In genomic region chr17:68071472-68071871, GRCm38 (mm10) we compare ENCODE assay signal across 16 mouse cellular contexts.
DNase-seq lines count a peak whose midpoint lies in the region; ATAC-seq and TF ChIP-seq lines count a peak whose summit lies in the region.
"Had no signal": no experiment of that assay in that cellular context is flagged by ENCODE, and none has a peak within 500 bp of the region (broad histone marks: within the 10 kb centered on the region; RNA-seq: fewer than 3 reads in every experiment).

No protein-coding gene starts in this region.

- no peaks in the 10 kb centered on the region for H3K9me3 ChIP-seq in limb, embryonic 11.5 days (ENCODE audit: control insufficient read depth, low read length)
- H3K9me3 ChIP-seq in limb, embryonic 10.5 days (replicated peaks) = no peaks in the 10 kb centered on the region
- H3K9me3 ChIP-seq in embryonic facial prominence, embryonic 10.5 days = no peaks in the 10 kb centered on the region
- no peaks in the 10 kb centered on the region for H3K9me3 ChIP-seq in limb, embryonic 13.5 days
- H3K9me3 ChIP-seq in heart, embryonic 12.5 days (replicated peaks) = no peaks in the 10 kb centered on the region

- no peaks in the 10 kb centered on the region for H3K27me3 ChIP-seq in limb, embryonic 11.5 days (ENCODE audit: control insufficient read depth, insufficient read depth, low read length)
- H3K27me3 ChIP-seq in limb, embryonic 10.5 days (ENCODE audit: low read depth, poor library complexity, severe bottlenecking) = no peaks in the 10 kb centered on the region
- no peaks in the 10 kb centered on the region for H3K27me3 ChIP-seq in embryonic facial prominence, embryonic 10.5 days (replicated peaks; ENCODE audit: low read depth, poor library complexity, severe bottlenecking)
- H3K27me3 ChIP-seq in limb, embryonic 13.5 days = no peaks in the 10 kb centered on the region
- H3K27me3 ChIP-seq in heart, embryonic 12.5 days (replicated peaks) = no peaks in the 10 kb centered on the region
- no peaks in the 10 kb centered on the region for H3K27me3 ChIP-seq in heart, adult 2 months (ENCODE audit: control insufficient read depth, insufficient read depth, low read length)

- ATAC-seq in limb, embryonic 11.5 days (ENCODE audit: insufficient number of reproducible peaks, low FRiP score, low TSS enrichment, low read depth) = no peak
- ATAC-seq in limb, embryonic 13.5 days (ENCODE audit: low FRiP score, low read depth) = 0 out of 2 replicates have a peak, but pooled peaks have one; percentile 20
- no peak for ATAC-seq in heart, embryonic 12.5 days (ENCODE audit: insufficient number of reproducible peaks, low FRiP score)
- ATAC-seq: CD4-positive, CD25-positive, alpha-beta regulatory T cell, adult 4 months had no signal

- H3K27ac ChIP-seq in limb, embryonic 11.5 days (replicated peaks; ENCODE audit: low read depth, low read length) = no peak overlapping the region
- no peak overlapping the region for H3K27ac ChIP-seq in limb, embryonic 10.5 days
- H3K27ac ChIP-seq in embryonic facial prominence, embryonic 10.5 days (replicated peaks) = peak overlapping the region; percentile 54
- H3K27ac ChIP-seq in limb, embryonic 13.5 days = peak overlapping the region; percentile 22; the same call in 1 of the 2 replicates
- H3K27ac ChIP-seq in heart, embryonic 12.5 days (ENCODE audit: poor library complexity, severe bottlenecking) = no peak overlapping the region
- no peak overlapping the region for H3K27ac ChIP-seq in heart, adult 2 months

- no peaks in the 10 kb centered on the region for H3K4me1 ChIP-seq in limb, embryonic 11.5 days (ENCODE audit: control insufficient read depth, insufficient read depth, low read length)
- H3K4me1 ChIP-seq in limb, embryonic 10.5 days = peaks cover 12% of the 10 kb centered on the region
- H3K4me1 ChIP-seq in embryonic facial prominence, embryonic 10.5 days = peaks cover 14% of the 10 kb centered on the region
- H3K4me1 ChIP-seq in limb, embryonic 13.5 days = peaks cover 38% of the 10 kb centered on the region
- H3K4me1 ChIP-seq in heart, embryonic 12.5 days (replicated peaks) = no peaks in the 10 kb centered on the region
- H3K4me1 ChIP-seq in heart, adult 2 months (ENCODE audit: control insufficient read depth, insufficient read depth, low read length) = no peaks in the 10 kb centered on the region

- intact Hi-C loops in heart, adult 2 months (cut with DNase I) = no loop called here

- TF ChIP-seq EP300 in heart, adult 2 months (IDR thresholded peaks at IDR 0.05; ENCODE audit: insufficient read depth, low read depth, low read length) = no peak

- H3K9ac ChIP-seq in limb, embryonic 11.5 days (ENCODE audit: low read length) = no peak overlapping the region
- no peak overlapping the region for H3K9ac ChIP-seq in limb, embryonic 13.5 days
- no peak overlapping the region for H3K9ac ChIP-seq in heart, embryonic 12.5 days
- H3K9ac ChIP-seq in heart, adult 2 months (ENCODE audit: low read depth, low read length) = no peak overlapping the region

- H3K4me3 ChIP-seq in limb, embryonic 11.5 days (ENCODE audit: low read depth, low read length) = no peak overlapping the region
- H3K4me3 ChIP-seq in limb, embryonic 10.5 days = no peak overlapping the region
- no peak overlapping the region for H3K4me3 ChIP-seq in embryonic facial prominence, embryonic 10.5 days
- no peak overlapping the region for H3K4me3 ChIP-seq in limb, embryonic 13.5 days
- no peak overlapping the region for H3K4me3 ChIP-seq in heart, embryonic 12.5 days
- H3K4me3 ChIP-seq in heart, adult 2 months = no peak overlapping the region
- H3K4me3 ChIP-seq: erythroblast, embryonic 14.5 days; myocyte had no signal

- no peak for TF ChIP-seq CTCF in heart, adult 2 months (IDR thresholded peaks at IDR 0.05)

- no peaks in the 10 kb centered on the region for H3K79me2 ChIP-seq in heart, adult 2 months (replicated peaks; ENCODE audit: control insufficient read depth, insufficient read depth, low read length)

- DNase-seq in limb, embryonic 11.5 days (ENCODE audit: low spot score) = peak; percentile 29
- no peak for DNase-seq in limb, embryonic 10.5 days (ENCODE audit: low spot score)
- peak; percentile 72 for DNase-seq in embryo, embryonic 10 days (ENCODE audit: low spot score)
- DNase-seq in embryonic facial prominence, embryonic 10.5 days (ENCODE audit: low spot score) = peak; percentile 61
- DNase-seq in right cerebral cortex, postnatal 25 days = no peak
- DNase-seq in heart, adult 2 months = no peak
- DNase-seq: cerebellum, adult 9-10 months; heart, postnatal 36 days; kidney, adult 2 months; right cerebral cortex, postnatal 4 days had no signal

- TF ChIP-seq POLR2A in heart, adult 2 months (IDR thresholded peaks at IDR 0.05; ENCODE audit: insufficient read depth, low read depth, low read length) = no peak

- 20% methylated on average over 4 of the region's 4 CpGs for WGBS in limb, embryonic 11.5 days
- 28% methylated on average over 4 of the region's 4 CpGs for WGBS in limb, embryonic 10.5 days
- WGBS in embryonic facial prominence, embryonic 10.5 days = 23% methylated on average over 4 of the region's 4 CpGs
- WGBS in limb, embryonic 13.5 days = 12% methylated on average over 4 of the region's 4 CpGs
- WGBS in heart, embryonic 12.5 days = 45% methylated on average over 4 of the region's 4 CpGs
- 47% methylated on average over 4 of the region's 4 CpGs for WGBS in heart, adult 2 months

- H3K36me3 ChIP-seq in limb, embryonic 11.5 days (ENCODE audit: control insufficient read depth, insufficient read depth, low read length) = no peaks in the 10 kb centered on the region
- H3K36me3 ChIP-seq in limb, embryonic 10.5 days = no peaks in the 10 kb centered on the region
- no peaks in the 10 kb centered on the region for H3K36me3 ChIP-seq in embryonic facial prominence, embryonic 10.5 days (replicated peaks)
- no peaks in the 10 kb centered on the region for H3K36me3 ChIP-seq in limb, embryonic 13.5 days
- no peaks in the 10 kb centered on the region for H3K36me3 ChIP-seq in heart, embryonic 12.5 days
- H3K36me3 ChIP-seq in heart, adult 2 months (ENCODE audit: control insufficient read depth, insufficient read depth, low read length) = no peaks in the 10 kb centered on the region

- H3K4me2 ChIP-seq in limb, embryonic 11.5 days (ENCODE audit: low read depth, severe bottlenecking) = no peak overlapping the region
- H3K4me2 ChIP-seq in limb, embryonic 13.5 days (replicated peaks) = no peak overlapping the region
- no peak overlapping the region for H3K4me2 ChIP-seq in heart, embryonic 12.5 days
- H3K4me2 ChIP-seq: liver, embryonic 11.5 days had no signal

Comparison
In these comparisons a context has a peak if more than half of its experiments do, and no peak if none do; other contexts are left out.
1. DNase-seq: peak in limb, embryonic 11.5 days (single experiment), embryo, embryonic 10 days (single experiment) and embryonic facial prominence, embryonic 10.5 days (single experiment); none in limb, embryonic 10.5 days (single experiment), right cerebral cortex, postnatal 25 days (single experiment) and heart, adult 2 months (0 of 2).
2. H3K27ac ChIP-seq: peak in embryonic facial prominence, embryonic 10.5 days (single experiment) and limb, embryonic 13.5 days (single experiment); none in limb, embryonic 11.5 days (single experiment), limb, embryonic 10.5 days (single experiment), heart, embryonic 12.5 days (single experiment) and heart, adult 2 months (single experiment).